Mouse (Mus musculus) olfactory bulb, adult 2 months (tissue): ENCODE results near the gene Rcor2. TPM values are rescaled to one million over a fixed set of nuclear protein-coding genes. Genes with fewer than 3 reads are reported as not detected.

Source experiments
- H3K27ac ChIP-seq: fragments of 200-500 bp; 2 replicates; pipeline ENCODE4 v1.5.1; 2012; ENCODE audit warnings: low read depth, low read length; ENCODE audit not compliant: insufficient read depth
- H3K4me1 ChIP-seq: fragments of 200-500 bp; 2 replicates; pipeline ENCODE4 v1.6.1; 2012; ENCODE audit warnings: low read length; ENCODE audit not compliant: control insufficient read depth, insufficient read depth
- H3K4me3 ChIP-seq: fragments of 200-500 bp; 2 replicates; pipeline ENCODE4 v1.5.1; 2012; ENCODE audit warnings: mild to moderate bottlenecking, low read depth, low read length, moderate library complexity; ENCODE audit not compliant: insufficient read depth
- CTCF ChIP-seq: fragments of 200-500 bp; IDR thresholded peaks from 2 replicates; pipeline ENCODE4 v1.5.1; 2012; ENCODE audit warnings: low read depth, mild to moderate bottlenecking, low read length, moderate library complexity; ENCODE audit not compliant: insufficient read depth
- POLR2A ChIP-seq: fragments of 200-500 bp; IDR thresholded peaks from 2 replicates; pipeline ENCODE4 v1.6.1; 2012; ENCODE audit warnings: mild to moderate bottlenecking, low read depth, low read length, moderate library complexity; ENCODE audit not compliant: insufficient read depth
- WGBS: fragments of 180-500 bp; shearing (Covaris S2); methylation state at CpG from one replicate; pipeline ENCODE4 v1.1.7; 2018; 5-methylcytosine and 5-hydroxymethylcytosine counted together
- polyA plus RNA-seq: library from polyadenylated mRNA; stranded (reverse); fragments of >200 nt; gene quantifications from 2 replicates; pipeline ENCODE4 v1.2.4, GENCODE M21; 2012; ENCODE audit warnings: low replicate concordance; ENCODE audit not compliant: missing spikeins, insufficient read depth, insufficient read length

The Rcor2 gene
- polyA plus RNA-seq, 1 experiment = not detected

DNA sequence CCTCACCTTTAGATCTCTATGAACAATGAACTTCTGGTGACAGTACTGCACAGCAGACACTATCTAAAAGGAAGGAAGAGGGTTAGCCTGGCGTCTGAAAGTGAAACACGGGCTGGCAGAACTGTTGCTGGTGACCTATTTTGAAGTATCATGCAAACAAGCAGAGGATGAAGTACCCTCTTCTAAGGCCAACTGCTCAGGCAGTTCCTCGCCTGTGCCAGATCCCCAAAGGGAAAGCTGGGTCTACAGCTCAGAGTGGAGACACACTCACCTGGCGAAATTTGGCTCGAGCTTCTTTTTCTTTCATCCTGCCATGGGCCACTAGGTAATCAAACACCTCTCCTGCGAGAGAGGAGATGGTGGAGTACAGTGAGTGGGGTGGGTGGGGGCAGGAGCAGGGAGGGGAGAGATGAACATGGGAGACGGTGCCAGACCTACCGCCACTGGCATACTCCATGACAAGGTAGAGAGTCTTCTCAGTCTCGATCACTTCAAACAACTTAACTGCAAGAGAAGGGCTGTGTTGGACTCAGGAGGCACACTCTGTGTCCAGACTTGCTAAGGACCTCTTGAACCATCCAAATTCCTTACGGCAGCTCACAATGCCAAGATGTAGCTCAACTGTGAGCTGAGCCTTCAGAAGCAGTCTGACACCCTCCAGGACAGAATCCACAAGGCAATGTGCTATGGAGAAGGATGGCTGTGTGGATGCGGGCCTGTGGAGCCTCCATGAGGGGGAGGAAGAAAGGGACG is 19.6 kb downstream of the Rcor2 start:
- peaks cover 15% of the 10 kb centered on the region for H3K4me1 ChIP-seq
- 88% methylated on average over 12 of the region's 12 CpGs for WGBS
- no peak for TF ChIP-seq CTCF
- no peak for TF ChIP-seq POLR2A
- H3K27ac ChIP-seq = no peak overlapping the region
- H3K4me3 ChIP-seq = no peak overlapping the region

DNA sequence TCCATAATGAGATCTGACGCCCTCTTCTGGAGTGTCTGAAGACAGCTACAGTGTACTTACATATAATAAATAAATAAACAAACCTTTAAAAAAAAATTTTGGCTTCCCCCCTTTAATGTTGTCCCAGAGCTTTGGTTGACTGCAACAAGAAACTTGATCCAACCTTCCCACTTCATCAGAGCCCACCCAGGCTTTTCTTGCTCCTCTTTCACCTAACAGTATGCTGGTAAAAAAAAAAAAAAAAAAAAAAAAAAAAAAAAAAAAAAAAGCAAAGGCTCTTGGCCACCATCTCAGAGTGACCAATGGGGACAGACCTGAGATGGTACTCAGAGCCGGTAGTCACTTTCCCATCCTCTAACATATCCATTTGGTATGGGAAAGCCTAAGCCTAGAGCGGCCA is 21.2 kb downstream of the Rcor2 start:
- Histone ChIP-seq H3K4me3 (no peak overlapping the region), H3K27ac (no peak overlapping the region), H3K4me1 (peaks cover 19% of the 10 kb centered on the region)
- 81% methylated on average over 3 of the region's 3 CpGs for WGBS
- no peak for TF ChIP-seq CTCF
- TF ChIP-seq POLR2A = no peak

DNA sequence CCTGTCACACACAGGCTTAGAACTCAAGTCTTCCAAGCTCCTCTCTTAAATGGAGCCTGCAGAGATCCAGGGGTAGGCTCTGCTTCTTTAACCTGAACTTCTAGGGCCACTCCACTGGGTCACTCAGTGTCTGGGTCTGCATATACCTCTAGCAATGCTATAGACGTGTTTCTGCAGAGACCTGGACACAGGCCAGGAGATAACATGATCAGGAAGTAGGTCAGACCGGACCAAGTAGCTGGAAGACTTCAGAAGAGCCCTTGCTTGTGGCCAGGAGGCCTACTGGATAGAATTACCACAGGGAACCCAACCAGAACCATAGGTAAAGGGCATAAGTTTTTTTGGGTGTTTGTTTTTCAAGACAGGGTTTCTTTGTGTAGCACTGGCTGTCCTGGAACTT is 22.6 kb downstream of the Rcor2 start:
- 45% methylated on average over 2 of the region's 2 CpGs for WGBS
- Histone ChIP-seq H3K4me1 (peaks cover 30% of the 10 kb centered on the region), H3K27ac (no peak overlapping the region), H3K4me3 (no peak overlapping the region)
- no peak for TF ChIP-seq POLR2A
- no peak for TF ChIP-seq CTCF

DNA sequence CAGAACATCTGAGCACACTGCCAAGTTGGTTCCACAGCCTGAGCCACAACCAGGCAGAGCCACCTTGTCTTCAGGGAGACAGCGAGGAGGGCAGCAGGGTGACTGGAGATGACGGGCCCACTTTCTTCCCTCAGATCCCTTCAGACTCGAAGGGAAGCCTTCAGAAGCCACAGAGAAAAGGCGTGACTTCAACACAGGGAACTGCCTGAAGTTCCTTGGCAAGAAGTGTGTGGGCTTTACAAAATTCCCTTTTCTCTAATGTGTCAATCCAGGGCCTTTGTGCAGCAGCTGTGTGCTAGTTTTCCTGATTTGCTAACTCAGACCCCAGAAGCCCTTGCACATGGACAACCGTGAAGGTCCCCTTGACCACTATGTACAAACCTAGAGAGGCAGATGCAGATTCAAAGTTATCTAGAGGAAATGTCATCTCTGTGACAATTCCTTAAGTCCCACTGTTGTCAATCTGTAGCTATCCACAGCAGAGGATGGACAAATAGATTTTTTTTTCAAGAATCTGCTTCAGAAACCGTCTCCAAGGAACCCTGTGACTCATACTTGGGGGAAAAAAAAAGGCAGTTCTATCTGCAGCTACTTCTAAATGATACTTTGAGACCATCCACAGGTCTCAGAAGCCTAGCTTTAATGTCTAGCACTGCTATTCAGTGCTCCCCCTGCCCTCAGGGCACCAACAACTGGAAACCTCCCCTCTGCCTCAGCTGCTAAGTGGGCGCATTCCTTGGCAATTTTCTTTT is 25.0 kb downstream of the Rcor2 start:
- WGBS = 18% methylated on average over 7 of the region's 7 CpGs
- TF ChIP-seq POLR2A = no peak
- Histone ChIP-seq H3K4me3 (no peak overlapping the region), H3K4me1 (peaks cover 45% of the 10 kb centered on the region), H3K27ac (peak overlapping the region; percentile 64)

DNA sequence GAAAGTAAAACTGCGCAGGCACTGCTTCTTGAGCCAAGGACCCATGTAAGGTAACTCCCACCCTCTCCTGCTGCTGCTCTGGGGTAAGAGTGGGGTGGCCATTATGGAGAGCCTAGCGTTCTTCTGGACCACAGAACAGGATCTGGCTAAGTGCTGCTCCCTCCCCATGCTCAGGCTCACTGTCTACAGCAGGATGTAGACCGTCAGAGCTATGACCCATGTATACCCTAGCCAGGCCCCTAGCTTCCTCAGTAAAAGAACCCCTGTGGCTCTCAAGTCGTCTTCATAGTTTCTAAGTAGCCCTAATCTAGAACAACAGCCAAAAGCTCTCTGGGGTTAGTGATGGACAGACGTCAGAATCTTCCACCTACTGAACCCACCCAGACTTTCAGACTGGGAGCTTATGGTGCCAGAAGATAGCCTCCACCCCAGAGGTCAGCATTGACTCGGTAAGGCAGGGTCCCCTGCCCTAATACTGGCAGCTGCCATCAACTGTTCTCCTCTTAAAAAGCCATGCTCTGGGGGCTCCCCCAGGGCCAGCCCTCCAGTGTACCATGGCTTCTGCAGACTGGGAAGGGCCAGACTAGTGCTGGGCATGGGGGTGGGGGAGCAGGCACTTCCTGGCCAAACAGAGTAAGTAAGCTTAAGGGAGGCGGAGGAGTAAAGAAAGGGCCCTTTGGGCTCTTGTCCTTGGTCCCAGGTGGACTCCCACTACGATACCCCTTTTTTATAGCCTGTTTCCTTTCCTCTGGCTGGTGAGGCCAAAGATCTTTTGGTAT is 27.2 kb downstream of the Rcor2 start:
- H3K27ac ChIP-seq = peak overlapping the region; percentile 44; the same call in 1 of the 2 replicates
- TF ChIP-seq CTCF (no peak), POLR2A (no peak)
- no peak overlapping the region for H3K4me3 ChIP-seq
- WGBS = 76% methylated on average over 8 of the region's 8 CpGs
- peaks cover 48% of the 10 kb centered on the region for H3K4me1 ChIP-seq

DNA sequence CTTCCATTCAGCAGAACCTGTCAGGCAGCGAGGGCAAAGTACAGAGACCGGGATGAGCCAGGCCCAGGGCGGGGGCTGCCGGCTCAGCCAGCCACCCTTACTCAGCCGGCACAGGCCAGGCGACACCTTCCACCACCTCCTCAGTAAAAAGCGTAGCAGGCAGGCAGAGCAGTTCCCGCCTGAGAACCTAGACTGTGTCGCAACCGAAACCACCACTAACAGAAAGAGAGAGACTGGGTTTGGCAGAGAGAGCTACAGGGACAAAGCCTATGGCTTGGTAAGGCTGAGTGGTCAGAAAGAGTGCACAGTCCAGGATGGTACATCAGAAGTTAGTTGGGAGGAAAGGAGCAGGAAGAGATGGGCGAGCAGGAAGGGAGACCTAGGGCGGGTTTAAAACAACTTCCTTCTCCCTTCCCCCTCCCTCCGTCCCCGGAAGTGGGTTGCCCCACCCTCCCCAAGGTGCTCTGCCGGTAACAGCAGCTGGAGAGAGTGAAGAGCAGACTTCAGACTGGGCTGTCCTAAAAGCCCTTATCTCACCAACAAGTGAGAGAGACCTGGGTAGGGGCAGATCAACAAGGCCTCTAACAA is 28.0 kb downstream of the Rcor2 start:
- TF ChIP-seq CTCF (no peak), POLR2A (no peak)
- Histone ChIP-seq H3K27ac (peak overlapping the region; percentile 36; the same call in 1 of the 2 replicates), H3K4me3 (no peak overlapping the region; the same call in 1 of the 2 replicates), H3K4me1 (peaks cover 49% of the 10 kb centered on the region)
- 55% methylated on average over 15 of the region's 15 CpGs for WGBS

DNA sequence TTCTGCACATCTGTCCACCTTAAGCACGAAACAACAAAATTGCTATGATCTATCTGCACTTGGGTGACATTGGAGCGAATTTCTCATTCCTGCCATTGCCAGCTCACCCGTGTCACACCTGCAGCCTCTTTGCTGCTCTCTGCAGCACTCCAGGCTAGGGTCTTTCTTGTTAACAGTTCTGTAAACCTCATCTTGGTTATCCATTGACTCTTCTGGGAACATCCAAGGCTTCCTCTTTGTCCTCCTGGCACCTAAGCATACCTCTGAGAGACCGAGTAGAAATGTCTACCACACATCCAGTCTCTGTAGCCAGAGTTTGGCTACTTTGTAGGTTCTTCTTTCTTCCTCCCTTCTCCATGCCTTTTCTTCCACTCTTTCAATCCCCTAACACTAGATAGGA is 28.8 kb downstream of the Rcor2 start:
- 89% methylated on average over 4 of the region's 4 CpGs for WGBS
- Histone ChIP-seq H3K4me1 (peaks cover 45% of the 10 kb centered on the region), H3K27ac (no peak overlapping the region), H3K4me3 (no peak overlapping the region)
- TF ChIP-seq CTCF (no peak), POLR2A (no peak)

DNA sequence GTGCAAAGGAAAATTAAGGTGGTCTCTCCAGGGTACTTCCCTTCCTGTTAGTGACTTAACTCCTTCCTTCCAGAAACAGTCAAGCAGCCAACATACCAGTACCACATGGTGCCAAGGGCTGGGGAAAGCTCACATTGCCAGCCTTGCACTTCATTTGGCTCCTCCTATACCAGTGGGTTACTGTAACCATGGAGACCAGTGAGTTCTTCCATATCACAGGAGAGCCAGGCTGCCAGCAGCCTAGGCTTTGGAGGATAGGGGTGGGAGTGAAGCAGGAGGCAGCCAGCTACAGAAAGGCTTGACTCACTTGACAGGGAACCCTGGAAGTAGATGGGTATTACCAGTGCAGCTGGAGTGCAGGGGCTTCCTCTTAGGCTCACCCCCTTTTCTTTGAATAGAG is 31.9 kb downstream of the Rcor2 start:
- Histone ChIP-seq H3K4me1 (peaks cover 41% of the 10 kb centered on the region), H3K27ac (peak overlapping the region; percentile 63), H3K4me3 (no peak overlapping the region)
- TF ChIP-seq POLR2A (no peak), CTCF (no peak)
